Mouse (Mus musculus): ENCODE data around the gene Osbpl11.

DNA sequence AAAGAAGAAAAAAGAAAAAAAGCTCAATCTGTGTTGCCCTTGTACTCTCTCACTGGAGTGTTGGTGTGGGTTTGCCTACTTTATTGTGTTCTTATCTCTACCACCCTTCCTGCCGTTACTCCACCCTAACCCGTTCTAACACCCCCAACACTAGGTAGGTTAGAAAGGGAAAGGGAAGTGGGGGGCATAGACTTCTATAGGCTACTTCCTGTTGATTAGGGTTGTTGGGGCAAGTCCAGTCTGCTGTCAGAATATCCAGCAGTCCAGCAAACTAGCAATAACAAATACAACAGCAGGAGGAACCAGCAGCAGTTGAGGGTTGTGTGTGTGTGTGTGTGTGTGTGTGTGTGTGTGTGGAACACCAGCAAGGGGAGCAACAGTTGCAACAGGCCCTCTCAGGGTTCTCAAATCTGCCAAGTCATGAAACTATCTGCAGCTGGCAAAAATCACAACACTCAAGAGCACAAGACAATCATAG, 76.8 kb downstream of the Osbpl11 start:
- TF ChIP-seq CTCF (IDR thresholded peaks at IDR 0.05; ENCODE audit: extremely low read depth, insufficient read depth, low read length) (no peak), POLR2A (IDR thresholded peaks at IDR 0.05; ENCODE audit: extremely low read depth, insufficient read depth, low read length) (no peak)

All from cortical plate, adult 2 months (tissue).